Mouse (Mus musculus): ENCODE measurements around the gene Ddi2.

DNA sequence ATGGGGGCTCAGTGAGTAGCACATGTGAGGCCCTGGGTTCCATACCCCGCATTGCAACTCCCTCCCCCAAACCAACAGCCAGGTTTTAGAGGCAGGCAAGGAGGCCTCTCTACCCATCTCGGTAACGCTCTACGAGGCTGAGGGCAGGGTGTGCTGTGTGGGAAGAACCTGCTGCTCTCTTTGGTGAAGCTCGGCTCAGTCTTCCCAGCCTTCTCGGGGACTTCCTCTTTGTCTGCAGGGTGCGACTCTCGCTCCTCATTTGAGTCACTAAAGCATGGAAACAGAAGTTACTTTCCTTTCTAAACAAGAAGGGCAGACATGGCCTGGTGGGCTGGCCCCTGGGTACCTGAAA is 43.1 kb upstream of the Ddi2 start:
- TF ChIP-seq CTCF (IDR thresholded peaks at IDR 0.05; ENCODE audit: borderline replicate concordance, insufficient read depth, low read depth, low read length) (no peak), POLR2A (IDR thresholded peaks at IDR 0.05; ENCODE audit: borderline replicate concordance, insufficient read depth, low read length) (no peak)
